ENCODE assay signal across 8 mouse cellular contexts in genomic region chr11:88481602-88482161, GRCm38 (mm10).
DNase-seq lines count a peak whose midpoint lies in the region; ATAC-seq and TF ChIP-seq lines count a peak whose summit lies in the region.

No protein-coding gene starts in this region.

- peak overlapping the region; percentile 61 for H3K9ac ChIP-seq in forebrain, embryonic 11.5 days (ENCODE audit: low read length)
- H3K9ac ChIP-seq in lung, postnatal 0 days (replicated peaks; ENCODE audit: low read depth) = no peak overlapping the region
- no peak overlapping the region for H3K9ac ChIP-seq in stomach, postnatal 0 days (ENCODE audit: low read length)

- no peak for TF ChIP-seq POLR2A in kidney, adult 2 months (IDR thresholded peaks at IDR 0.05; ENCODE audit: low read depth, low read length)

- no peaks in the 10 kb centered on the region for H3K9me3 ChIP-seq in forebrain, embryonic 11.5 days (ENCODE audit: control insufficient read depth, low read length)
- no peaks in the 10 kb centered on the region for H3K9me3 ChIP-seq in lung, postnatal 0 days (ENCODE audit: low read length)
- H3K9me3 ChIP-seq in stomach, postnatal 0 days (ENCODE audit: control insufficient read depth, low read length) = no peaks in the 10 kb centered on the region

- no peak for TF ChIP-seq CTCF in kidney, adult 2 months (conservative IDR thresholded peaks at IDR 0.05; ENCODE audit: insufficient read depth, insufficient read length, low read depth, low read length)
- TF ChIP-seq CTCF in lung, postnatal 0 days (IDR thresholded peaks at IDR 0.05) = no peak
- no peak for TF ChIP-seq CTCF in stomach, postnatal 0 days (IDR thresholded peaks at IDR 0.05; ENCODE audit: low read depth)

- no peak overlapping the region for H3K27ac ChIP-seq in kidney, adult 2 months (ENCODE audit: insufficient read depth, low read depth, low read length)
- H3K27ac ChIP-seq in forebrain, embryonic 11.5 days (ENCODE audit: low read depth, low read length) = peak overlapping the region; percentile 95
- no peak overlapping the region for H3K27ac ChIP-seq in lung, postnatal 0 days (ENCODE audit: low read length)
- H3K27ac ChIP-seq in stomach, postnatal 0 days (replicated peaks) = peak overlapping the region; percentile 56

- H3K36me3 ChIP-seq in kidney, adult 2 months (ENCODE audit: control insufficient read depth, insufficient read depth, low read length) = no peaks in the 10 kb centered on the region
- H3K36me3 ChIP-seq in forebrain, embryonic 11.5 days (ENCODE audit: control insufficient read depth, insufficient read depth, low read length) = no peaks in the 10 kb centered on the region; the same call in 1 of the 2 replicates
- H3K36me3 ChIP-seq in lung, postnatal 0 days (ENCODE audit: insufficient read depth, low read length) = no peaks in the 10 kb centered on the region
- H3K36me3 ChIP-seq in stomach, postnatal 0 days (ENCODE audit: control insufficient read depth, insufficient read depth, low read length) = no peaks in the 10 kb centered on the region; the same call in 1 of the 2 replicates

- H3K4me1 ChIP-seq in kidney, adult 2 months (ENCODE audit: control insufficient read depth, insufficient read depth, low read length) = peaks cover 16% of the 10 kb centered on the region; the same call in 1 of the 2 replicates
- peaks cover 57% of the 10 kb centered on the region for H3K4me1 ChIP-seq in forebrain, embryonic 11.5 days (replicated peaks; ENCODE audit: control insufficient read depth, insufficient read depth, low read length)
- 0 out of 2 replicates have a peak, but pooled peaks cover 6% of the 10 kb centered on the region for H3K4me1 ChIP-seq in lung, postnatal 0 days (ENCODE audit: insufficient read depth, low read depth, low read length)
- H3K4me1 ChIP-seq in stomach, postnatal 0 days (replicated peaks; ENCODE audit: control insufficient read depth, insufficient read depth) = peaks cover 5% of the 10 kb centered on the region; the same call in 1 of the 2 replicates

- ATAC-seq in forebrain, embryonic 11.5 days (replicated peaks; ENCODE audit: low FRiP score) = peak; percentile 85
- peak; percentile 22; the same call in 1 of the 2 replicates for ATAC-seq in lung, postnatal 0 days
- peak; percentile 72 for ATAC-seq in stomach, postnatal 0 days (ENCODE audit: low FRiP score, low TSS enrichment)

- 74% methylated on average over 7 of the region's 7 CpGs for WGBS in kidney, adult 2 months
- WGBS in forebrain, embryonic 11.5 days = 28% methylated on average over 7 of the region's 7 CpGs
- WGBS in lung, postnatal 0 days = 58% methylated on average over 7 of the region's 7 CpGs
- WGBS in stomach, postnatal 0 days = 45% methylated on average over 7 of the region's 7 CpGs

- no peaks in the 10 kb centered on the region for H3K27me3 ChIP-seq in kidney, adult 2 months (replicated peaks; ENCODE audit: control insufficient read depth, insufficient read depth, low read length)
- H3K27me3 ChIP-seq in forebrain, embryonic 11.5 days (ENCODE audit: control insufficient read depth, insufficient read depth, low read length) = no peaks in the 10 kb centered on the region
- H3K27me3 ChIP-seq in lung, postnatal 0 days (replicated peaks; ENCODE audit: insufficient read depth, low read length) = no peaks in the 10 kb centered on the region
- H3K27me3 ChIP-seq in stomach, postnatal 0 days (ENCODE audit: control insufficient read depth, insufficient read depth, low read length) = no peaks in the 10 kb centered on the region

- no peak for TF ChIP-seq EP300 in lung, postnatal 0 days (IDR thresholded peaks at IDR 0.05)
- TF ChIP-seq EP300 in stomach, postnatal 0 days (optimal IDR thresholded peaks at IDR 0.05) = no peak

- DNase-seq in kidney, adult 2 months = peak; percentile 44
- no peak for DNase-seq in kidney, adult 11 months
- DNase-seq in cerebellum, adult 11-12 months = peak; percentile 87
- peak; percentile 90 for DNase-seq in forebrain, embryonic 11.5 days (ENCODE audit: low spot score)
- peak; percentile 48 for DNase-seq in lung, postnatal 0 days (ENCODE audit: low spot score)
- DNase-seq in stomach, postnatal 0 days (ENCODE audit: low spot score) = peak; percentile 69
- no peak for DNase-seq in gastrocnemius, adult 8-10 months (ENCODE audit: low spot score in 2 of 2)
- DNase-seq in c-Kit-positive CD71-positive TER-119-positive erythroid progenitor cells, embryonic 14.5 days (ENCODE audit: low spot score) = no peak

- peak overlapping the region; percentile 41; the same call in 1 of the 2 replicates for H3K4me2 ChIP-seq in forebrain, embryonic 11.5 days (ENCODE audit: low read depth, low read length, severe bottlenecking)
- no peak overlapping the region for H3K4me2 ChIP-seq in lung, postnatal 0 days (replicated peaks; ENCODE audit: low read depth, low read length)
- H3K4me2 ChIP-seq in stomach, postnatal 0 days (replicated peaks; ENCODE audit: low read depth) = no peak overlapping the region

- no peak overlapping the region for H3K4me3 ChIP-seq in kidney, adult 2 months (ENCODE audit: insufficient read depth, low read depth, low read length)
- H3K4me3 ChIP-seq in forebrain, embryonic 11.5 days (ENCODE audit: low read depth, low read length) = 0 out of 2 replicates have a peak overlapping the region, but pooled peaks have one; percentile 9
- no peak overlapping the region for H3K4me3 ChIP-seq in lung, postnatal 0 days (ENCODE audit: low read depth, low read length)
- no peak overlapping the region for H3K4me3 ChIP-seq in stomach, postnatal 0 days (ENCODE audit: low read depth, low read length)

Comparison
In these comparisons a context has a peak if more than half of its experiments do, and no peak if none do; other contexts are left out.
1. DNase-seq: peak in kidney, adult 2 months (single experiment), cerebellum, adult 11-12 months (single experiment), forebrain, embryonic 11.5 days (single experiment), lung, postnatal 0 days (single experiment) and stomach, postnatal 0 days (single experiment); none in kidney, adult 11 months (single experiment), gastrocnemius, adult 8-10 months (0 of 2) and c-Kit-positive CD71-positive TER-119-positive erythroid progenitor cells, embryonic 14.5 days (single experiment).
2. H3K27ac ChIP-seq: peak in forebrain, embryonic 11.5 days (single experiment) and stomach, postnatal 0 days (single experiment); none in kidney, adult 2 months (single experiment) and lung, postnatal 0 days (single experiment).
3. ATAC-seq: peak in every context shown above with its lines; median percentile 85 in forebrain, embryonic 11.5 days; 72 in stomach, postnatal 0 days; 22 in lung, postnatal 0 days.